Mouse (Mus musculus) mouse embryonic stem cell (cell line): ENCODE data around the gene Borcs8.

Experiments
- in situ Hi-C, 2 experiments: fragments of 300-500 bp; cut with MboI; formaldehyde crosslinking; loops; 1 replicate in 1 of 2; 3 replicates in 1 of 2; pipeline ENCODE4 v1.14.3; 2019 to 2020; ENCODE audit warnings: low sequenced_read_pairs in 2 of 2, low pct_unique_long_range_greater_than_20kb in 1 of 2, mixed read lengths in 1 of 2; ENCODE audit not compliant: unreplicated experiment in 1 of 2

Gene Borcs8

GRCm38 (mm10) chr8:70130066-70130465 lies 9.2 kb upstream of the Borcs8 start:
- in situ Hi-C loops = no loop called here

- in situ Hi-C loops = no loop called here
These were observed 8.0 kb upstream of the Borcs8 start, which contains the start of gene Nr2c2ap for GRCm38 (mm10) chr8:70131166-70131883. Gene Nr2c2ap (plus strand): TSS chr8:70131333.

GRCm38 (mm10) chr8:70134086-70134485 lies 5.2 kb upstream of the Borcs8 start:
- in situ Hi-C loops = no loop called here

- in situ Hi-C loops = no loop called here
These were observed 4.4 kb upstream of the Borcs8 start for GRCm38 (mm10) chr8:70134931-70135330.

GRCm38 (mm10) chr8:70136591-70136990 lies 2.7 kb upstream of the Borcs8 start:
- in situ Hi-C loops = no loop called here

GRCm38 (mm10) chr8:70137890-70138289 lies 1.4 kb upstream of the Borcs8 start:
- in situ Hi-C loops = no loop called here

GRCm38 (mm10) chr8:70139981-70140380 lies 682 bp downstream of the Borcs8 start:
- in situ Hi-C loops = no loop called here

GRCm38 (mm10) chr8:70147678-70148607 lies 8.6 kb downstream of the Borcs8 start:
- in situ Hi-C loops = no loop called here

- in situ Hi-C loops = no loop called here
These were observed 10.9 kb downstream of the Borcs8 start for GRCm38 (mm10) chr8:70150158-70150557.

- in situ Hi-C loops = no loop called here
These were observed 13.4 kb downstream of the Borcs8 start for GRCm38 (mm10) chr8:70152537-70153257.

GRCm38 (mm10) chr8:70157240-70157800 lies 18.0 kb downstream of the Borcs8 start:
- in situ Hi-C loops = no loop called here

- in situ Hi-C loops = no loop called here
These were observed 19.0 kb downstream of the Borcs8 start for GRCm38 (mm10) chr8:70158069-70158853.

- in situ Hi-C loops = no loop called here
These were observed 19.9 kb downstream of the Borcs8 start for GRCm38 (mm10) chr8:70159211-70159610.

- in situ Hi-C loops = loop anchor here in 1 of 2 experiments (5.0 kb wide), 1 partner anchor 53 kb away; no protein-coding TSS in a partner anchor
These were observed 20.7 kb downstream of the Borcs8 start for GRCm38 (mm10) chr8:70160015-70160414.

- in situ Hi-C loops = loop anchor here in 1 of 2 experiments (5.0 kb wide), 1 partner anchor 56 kb away; no protein-coding TSS in a partner anchor
These were observed 24.0 kb downstream of the Borcs8 start for GRCm38 (mm10) chr8:70163316-70163715.

- in situ Hi-C loops = no loop called here
These were observed 27.3 kb downstream of the Borcs8 start for GRCm38 (mm10) chr8:70166504-70167110.

- in situ Hi-C loops = no loop called here
These were observed 30.8 kb downstream of the Borcs8 start for GRCm38 (mm10) chr8:70170116-70170515.
